In the genomic region with DNA sequence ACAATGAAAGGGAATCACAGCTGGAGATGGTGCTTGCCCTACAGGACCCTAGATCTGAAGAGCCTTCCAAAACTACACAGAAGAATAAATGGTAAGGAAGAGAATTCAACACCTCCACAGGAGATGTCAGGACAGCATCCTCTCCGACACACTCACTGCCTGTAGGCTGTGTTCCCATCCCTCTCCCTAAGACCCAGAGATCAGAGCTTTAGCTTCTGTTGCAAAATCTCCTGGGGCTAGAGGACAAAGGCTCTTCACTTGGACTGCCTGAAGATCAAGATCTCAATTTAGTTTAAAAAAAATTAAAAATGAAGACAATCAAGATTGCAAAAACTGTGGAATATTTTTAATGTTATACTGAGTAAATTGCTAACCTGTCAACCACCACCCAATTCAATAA, we compare ENCODE assay signal across 19 mouse cellular contexts. TPM values are rescaled to one million over a fixed set of nuclear protein-coding genes. Genes with fewer than 3 reads are reported as not detected.
DNase-seq lines count a peak whose midpoint lies in the region; ATAC-seq and TF ChIP-seq lines count a peak whose summit lies in the region.
"Had no signal": no experiment of that assay in that cellular context is flagged by ENCODE, and none has a peak within 500 bp of the region (broad histone marks: within the 10 kb centered on the region; RNA-seq: fewer than 3 reads in every experiment).

No protein-coding gene starts in this region.

- DNase-seq in heart, postnatal 0 days (ENCODE audit: low spot score), result no peak
- peak; percentile 48 for DNase-seq in lung, embryonic 14.5 days
- DNase-seq in lung, postnatal 4 days, result no peak
- DNase-seq in fat pad, adult 2 months (ENCODE audit: extremely low read depth, low read depth, low spot score), result peak; percentile 91
- peak; percentile 94 for DNase-seq in gonadal fat pad, adult 2 months (ENCODE audit: low read depth)
- DNase-seq: adrenal gland, adult 8-10 months; cerebellum, adult 11 months; cerebellum, adult 8-10 months; cerebellum, postnatal 14 days; embryo, embryonic 11 days; gastrocnemius, postnatal 36 days; heart, adult 2 months had no signal

- WGBS in heart, postnatal 0 days, result 78% methylated on average over 1 of the region's 1 CpGs
- WGBS in heart, embryonic 12.5 days, result 61% methylated on average over 1 of the region's 1 CpGs
- WGBS in lung, embryonic 14.5 days, result 35% methylated on average over 1 of the region's 1 CpGs

- no peaks in the 10 kb centered on the region for H3K36me3 ChIP-seq in heart, postnatal 0 days (replicated peaks; ENCODE audit: control insufficient read depth, insufficient read depth, low read length)
- H3K36me3 ChIP-seq in heart, embryonic 12.5 days, result no peaks in the 10 kb centered on the region
- H3K36me3 ChIP-seq in lung, embryonic 14.5 days (ENCODE audit: insufficient read depth), result no peaks in the 10 kb centered on the region
- H3K36me3 ChIP-seq: embryonic facial prominence, embryonic 15.5 days; forebrain, embryonic 15.5 days; hindbrain, embryonic 12.5 days had no signal

- no peak overlapping the region; the same call in 1 of the 2 replicates for H3K9ac ChIP-seq in heart, postnatal 0 days (replicated peaks; ENCODE audit: low read depth, low read length)
- no peak overlapping the region for H3K9ac ChIP-seq in heart, embryonic 12.5 days
- no peak overlapping the region for H3K9ac ChIP-seq in lung, embryonic 14.5 days
- H3K9ac ChIP-seq: embryonic facial prominence, embryonic 15.5 days; forebrain, embryonic 15.5 days; hindbrain, embryonic 12.5 days had no signal

- H3K27ac ChIP-seq in heart, postnatal 0 days (ENCODE audit: low read depth), result no peak overlapping the region
- no peak overlapping the region for H3K27ac ChIP-seq in heart, embryonic 12.5 days (ENCODE audit: poor library complexity, severe bottlenecking)
- H3K27ac ChIP-seq in lung, embryonic 14.5 days (ENCODE audit: low read depth), result peak overlapping the region; percentile 58
- H3K27ac ChIP-seq: embryonic facial prominence, embryonic 15.5 days; forebrain, embryonic 15.5 days; hindbrain, embryonic 12.5 days had no signal

- H3K4me3 ChIP-seq in heart, postnatal 0 days (ENCODE audit: low read depth, low read length), result no peak overlapping the region
- H3K4me3 ChIP-seq in heart, embryonic 12.5 days, result no peak overlapping the region
- no peak overlapping the region for H3K4me3 ChIP-seq in lung, embryonic 14.5 days (ENCODE audit: low read depth, low read length)
- H3K4me3 ChIP-seq: embryonic facial prominence, embryonic 15.5 days; erythroblast, embryonic 14.5 days; forebrain, embryonic 15.5 days; heart, adult 2 months; hindbrain, embryonic 12.5 days had no signal

- no peaks in the 10 kb centered on the region for H3K27me3 ChIP-seq in heart, postnatal 0 days (ENCODE audit: control insufficient read depth, insufficient read depth, low read length)
- no peaks in the 10 kb centered on the region for H3K27me3 ChIP-seq in heart, embryonic 12.5 days (replicated peaks)
- H3K27me3 ChIP-seq in lung, embryonic 14.5 days (ENCODE audit: insufficient read depth, low read length), result no peaks in the 10 kb centered on the region
- H3K27me3 ChIP-seq: embryonic facial prominence, embryonic 15.5 days; forebrain, embryonic 15.5 days; hindbrain, embryonic 12.5 days had no signal

- peak overlapping the region; percentile 22; the same call in 1 of the 2 replicates for H3K4me2 ChIP-seq in heart, postnatal 0 days (ENCODE audit: low read depth, low read length)
- no peak overlapping the region for H3K4me2 ChIP-seq in heart, embryonic 12.5 days
- H3K4me2 ChIP-seq in lung, embryonic 14.5 days, result peak overlapping the region; percentile 42; the same call in 1 of the 2 replicates
- H3K4me2 ChIP-seq: embryonic facial prominence, embryonic 15.5 days; forebrain, embryonic 15.5 days; hindbrain, embryonic 12.5 days had no signal

- H3K4me1 ChIP-seq in heart, postnatal 0 days (ENCODE audit: control insufficient read depth, insufficient read depth), result 0 out of 2 replicates have a peak, but pooled peaks cover 8% of the 10 kb centered on the region
- peaks cover 16% of the 10 kb centered on the region for H3K4me1 ChIP-seq in heart, embryonic 12.5 days (replicated peaks)
- 0 out of 2 replicates have a peak, but pooled peaks cover 6% of the 10 kb centered on the region for H3K4me1 ChIP-seq in lung, embryonic 14.5 days (ENCODE audit: insufficient read depth)
- H3K4me1 ChIP-seq: embryonic facial prominence, embryonic 15.5 days; forebrain, embryonic 15.5 days; hindbrain, embryonic 12.5 days had no signal

- no peak for TF ChIP-seq EP300 in heart, postnatal 0 days (IDR thresholded peaks at IDR 0.05; ENCODE audit: low read depth)

- no peak for TF ChIP-seq CTCF in heart, postnatal 0 days (IDR thresholded peaks at IDR 0.05; ENCODE audit: low read depth)
- TF ChIP-seq CTCF in lung, embryonic 14.5 days (IDR thresholded peaks at IDR 0.05; ENCODE audit: low read depth), result no peak

- no peak for ATAC-seq in heart, postnatal 0 days (ENCODE audit: insufficient read depth, low read depth)
- ATAC-seq in heart, embryonic 12.5 days (ENCODE audit: insufficient number of reproducible peaks, low FRiP score), result no peak
- ATAC-seq in lung, embryonic 14.5 days (ENCODE audit: insufficient read depth), result peak; percentile 78
- ATAC-seq: forebrain, embryonic 15.5 days; hindbrain, embryonic 16.5 days; inflammation-experienced regulatory T-cells, adult 6 months had no signal

- H3K9me3 ChIP-seq in heart, postnatal 0 days (replicated peaks; ENCODE audit: control insufficient read depth, low read length), result no peaks in the 10 kb centered on the region
- peaks cover 5% of the 10 kb centered on the region; the same call in 1 of the 2 replicates for H3K9me3 ChIP-seq in heart, embryonic 12.5 days (replicated peaks)
- H3K9me3 ChIP-seq in lung, embryonic 14.5 days (ENCODE audit: low read depth, low read length), result no peaks in the 10 kb centered on the region
- H3K9me3 ChIP-seq: embryonic facial prominence, embryonic 15.5 days; forebrain, embryonic 15.5 days; hindbrain, embryonic 12.5 days had no signal

RNA-seq across cellular contexts. Expression of a gene that starts 6.2 kb away (rescaled TPM):
- 60.1 and 62.4 TPM in 2 replicates for total RNA-seq in heart, postnatal 0 days (2014; rRNA removed; ENCODE audit: low replicate concordance)
- 21.5 and 22.1 TPM in 2 replicates for polyA plus RNA-seq in heart, postnatal 0 days (2015; fragmentation: Nextera tagmentation; extraction: Ambion mirVana)
- 72.1 and 75.0 TPM in 2 replicates for polyA plus RNA-seq in heart, embryonic 12.5 days (2016; fragmentation: Nextera tagmentation; extraction: Ambion mirVana)
- polyA plus RNA-seq in lung, embryonic 14.5 days (2014; fragmentation: Nextera tagmentation; extraction: Ambion mirVana), result 112 and 117 TPM in 2 replicates
- 111 and 198 TPM in 2 replicates for polyA plus RNA-seq in gonadal fat pad, adult 2 months (2012; rRNA removed)

RNA-seq across cellular contexts. Expression of a gene that starts 27.3 kb away (rescaled TPM):
- 188 and 194 TPM in 2 replicates for total RNA-seq in heart, postnatal 0 days (2014; rRNA removed; ENCODE audit: low replicate concordance)
- 367 and 368 TPM in 2 replicates for polyA plus RNA-seq in heart, postnatal 0 days (2015; fragmentation: Nextera tagmentation; extraction: Ambion mirVana)
- 389 TPM in 2 replicates for polyA plus RNA-seq in heart, embryonic 12.5 days (2016; fragmentation: Nextera tagmentation; extraction: Ambion mirVana)
- polyA plus RNA-seq in lung, embryonic 14.5 days (2014; fragmentation: Nextera tagmentation; extraction: Ambion mirVana), result 449 and 486 TPM in 2 replicates
- polyA plus RNA-seq in gonadal fat pad, adult 2 months (2012; rRNA removed), result 131 and 209 TPM in 2 replicates

RNA-seq across cellular contexts. Expression of a gene that starts 27.5 kb away (rescaled TPM):
- 32.9 and 34.9 TPM in 2 replicates for total RNA-seq in heart, postnatal 0 days (2014; rRNA removed; ENCODE audit: low replicate concordance)
- polyA plus RNA-seq in heart, postnatal 0 days (2015; fragmentation: Nextera tagmentation; extraction: Ambion mirVana), result 19.1 and 20.2 TPM in 2 replicates
- polyA plus RNA-seq in heart, embryonic 12.5 days (2016; fragmentation: Nextera tagmentation; extraction: Ambion mirVana), result 59.2 and 59.3 TPM in 2 replicates
- 113 and 114 TPM in 2 replicates for polyA plus RNA-seq in lung, embryonic 14.5 days (2014; fragmentation: Nextera tagmentation; extraction: Ambion mirVana)
- 10.5 and 11.0 TPM in 2 replicates for polyA plus RNA-seq in gonadal fat pad, adult 2 months (2012; rRNA removed)

Comparison
In these comparisons a context has a peak if more than half of its experiments do, and no peak if none do; other contexts are left out.
1. DNase-seq: peak in lung, embryonic 14.5 days (single experiment), fat pad, adult 2 months (single experiment) and gonadal fat pad, adult 2 months (single experiment); none in heart, postnatal 0 days (single experiment) and lung, postnatal 4 days (0 of 2).